Mouse (Mus musculus) mouse trophoblast stem cell (cell line): ENCODE measurements around the gene Ltv1.

Experiments
- in situ Hi-C, 2 experiments: fragments of 300-500 bp; cut with MseI, MboI; formaldehyde crosslinking; loops; 2 replicates in 1 of 2; 3 replicates in 1 of 2; pipeline ENCODE4 v1.15.1; 2025

Gene Ltv1

DNA sequence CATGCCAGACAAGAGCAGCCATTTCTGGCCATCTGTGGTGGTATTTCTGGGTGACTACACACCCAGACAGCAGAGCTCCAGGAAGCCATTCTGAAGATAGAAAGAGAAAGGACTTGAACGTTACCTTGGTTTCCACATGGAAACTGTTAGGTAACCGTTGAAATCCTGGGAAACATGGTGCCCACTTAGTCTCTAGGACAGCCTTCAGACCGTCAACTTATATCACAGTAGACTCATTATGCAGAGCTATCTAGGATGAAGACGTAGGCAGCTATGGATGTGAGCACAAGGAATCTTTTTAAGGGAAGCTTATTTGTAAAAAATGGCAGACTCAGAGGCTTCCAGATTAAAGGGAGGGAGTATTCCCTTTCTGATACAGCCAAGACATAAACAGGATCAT is 59.1 kb downstream of the Ltv1 start:
- in situ Hi-C loops = no loop called here
